Mouse (Mus musculus): Measurements from ENCODE around the gene Nrxn2. TPM values are rescaled to one million over a fixed set of nuclear protein-coding genes. Genes with fewer than 3 reads are reported as not detected.

Gene Nrxn2
- polyA plus RNA-seq, 1 experiment from 2014 or later = 0.98 TPM

DNA sequence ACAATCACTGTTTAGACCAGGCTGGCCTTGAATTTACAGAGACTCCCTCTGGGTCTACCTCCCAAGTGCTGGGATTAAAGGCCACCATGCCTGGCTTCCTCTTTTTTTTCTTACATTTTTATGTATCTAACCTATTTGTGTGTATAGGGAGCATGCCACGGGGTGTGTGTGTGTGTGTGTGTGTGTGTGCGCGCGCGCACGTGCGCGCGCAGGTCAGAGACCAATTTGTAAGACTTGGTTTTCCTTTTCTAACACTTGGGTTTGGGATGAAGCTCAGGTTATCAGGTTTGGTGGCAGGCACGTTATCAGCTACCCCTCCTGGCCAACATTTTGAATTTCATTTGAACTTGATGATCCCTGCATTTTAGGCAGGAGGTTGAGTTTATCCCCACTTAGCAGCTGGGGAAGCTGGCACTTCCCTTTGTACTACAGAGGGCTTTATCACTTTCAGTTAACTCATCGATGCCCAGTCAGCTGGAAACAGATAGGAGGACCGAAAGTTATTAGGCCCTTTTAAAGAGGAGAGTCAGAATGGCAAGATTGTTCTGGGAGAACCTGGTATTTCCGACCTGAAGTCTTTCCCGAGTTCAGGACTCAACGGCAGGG lies 48.9 kb downstream of the Nrxn2 start:
- peaks cover 3% of the 10 kb centered on the region for H3K4me1 ChIP-seq (ENCODE audit: control insufficient read depth, insufficient read depth, low read length)
- H3K27ac ChIP-seq (ENCODE audit: low read length) = no peak overlapping the region
- H3K4me3 ChIP-seq (replicated peaks; ENCODE audit: low read length) = no peak overlapping the region
- 83% methylated on average over 15 of the region's 15 CpGs for WGBS
- H3K9me3 ChIP-seq (replicated peaks; ENCODE audit: control insufficient read depth, low read length) = 0 out of 2 replicates have a peak, but pooled peaks cover 3% of the 10 kb centered on the region
- no peak overlapping the region for H3K4me2 ChIP-seq (ENCODE audit: low read depth, low read length)
- no peak for ATAC-seq (ENCODE audit: insufficient read depth, low FRiP score)
- no peaks in the 10 kb centered on the region for H3K36me3 ChIP-seq (ENCODE audit: control insufficient read depth, insufficient read depth, low read length)
- H3K27me3 ChIP-seq (ENCODE audit: control insufficient read depth, insufficient read depth, low read length) = no peaks in the 10 kb centered on the region
- H3K9ac ChIP-seq (ENCODE audit: low read length) = no peak overlapping the region

GRCm38 (mm10) chr19:6471630-6472029 lies 53.1 kb downstream of the Nrxn2 start:
- Histone ChIP-seq H3K9me3 (replicated peaks; ENCODE audit: control insufficient read depth, low read length) (0 out of 2 replicates have a peak, but pooled peaks cover 3% of the 10 kb centered on the region), H3K27me3 (ENCODE audit: control insufficient read depth, insufficient read depth, low read length) (no peaks in the 10 kb centered on the region), H3K4me2 (ENCODE audit: low read depth, low read length) (no peak overlapping the region), H3K36me3 (ENCODE audit: control insufficient read depth, insufficient read depth, low read length) (no peaks in the 10 kb centered on the region), H3K4me3 (replicated peaks; ENCODE audit: low read length) (no peak overlapping the region), H3K4me1 (ENCODE audit: control insufficient read depth, insufficient read depth, low read length) (peaks cover 8% of the 10 kb centered on the region; the same call in 1 of the 2 replicates), H3K9ac (ENCODE audit: low read length) (no peak overlapping the region), H3K27ac (ENCODE audit: low read length) (no peak overlapping the region)
- WGBS = 74% methylated on average over 5 of the region's 5 CpGs
- no peak for ATAC-seq (ENCODE audit: insufficient read depth, low FRiP score)

DNA sequence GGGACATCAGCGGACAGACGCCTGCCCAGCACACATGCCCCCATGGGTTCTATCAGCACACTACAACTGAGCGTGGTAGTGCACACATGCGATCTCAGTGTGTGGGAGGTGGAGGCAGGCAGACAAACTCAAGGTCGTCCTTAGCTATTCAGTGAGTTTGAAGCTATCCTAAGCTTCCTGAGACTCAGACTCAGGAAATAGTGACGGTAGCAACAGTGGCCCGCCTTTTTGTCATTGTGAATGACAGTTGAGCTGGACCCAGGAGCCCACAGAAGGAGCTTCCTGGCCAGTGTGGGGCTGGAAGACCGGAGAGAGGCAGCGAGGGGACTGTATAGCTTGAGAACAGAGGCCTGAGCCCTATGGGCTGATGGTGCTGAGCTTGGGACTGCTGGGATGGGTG lies 54.3 kb downstream of the Nrxn2 start:
- ATAC-seq (ENCODE audit: insufficient read depth, low FRiP score) = no peak
- Histone ChIP-seq H3K36me3 (ENCODE audit: control insufficient read depth, insufficient read depth, low read length) (no peaks in the 10 kb centered on the region), H3K4me3 (replicated peaks; ENCODE audit: low read length) (no peak overlapping the region), H3K4me2 (ENCODE audit: low read depth, low read length) (no peak overlapping the region), H3K4me1 (ENCODE audit: control insufficient read depth, insufficient read depth, low read length) (peaks cover 8% of the 10 kb centered on the region; the same call in 1 of the 2 replicates), H3K9ac (ENCODE audit: low read length) (no peak overlapping the region), H3K27ac (ENCODE audit: low read length) (no peak overlapping the region), H3K9me3 (replicated peaks; ENCODE audit: control insufficient read depth, low read length) (no peaks in the 10 kb centered on the region), H3K27me3 (ENCODE audit: control insufficient read depth, insufficient read depth, low read length) (no peaks in the 10 kb centered on the region)
- WGBS = 80% methylated on average over 9 of the region's 9 CpGs

GRCm38 (mm10) chr19:6474706-6475105 lies 56.2 kb downstream of the Nrxn2 start:
- no peak for ATAC-seq (ENCODE audit: insufficient read depth, low FRiP score)

GRCm38 (mm10) chr19:6475129-6475528 lies 56.6 kb downstream of the Nrxn2 start:
- WGBS = 44% methylated on average over 5 of the region's 5 CpGs
- Histone ChIP-seq H3K27ac (ENCODE audit: low read length) (no peak overlapping the region), H3K4me3 (replicated peaks; ENCODE audit: low read length) (no peak overlapping the region), H3K9me3 (replicated peaks; ENCODE audit: control insufficient read depth, low read length) (no peaks in the 10 kb centered on the region), H3K9ac (ENCODE audit: low read length) (no peak overlapping the region), H3K4me1 (ENCODE audit: control insufficient read depth, insufficient read depth, low read length) (peaks cover 8% of the 10 kb centered on the region; the same call in 1 of the 2 replicates), H3K36me3 (ENCODE audit: control insufficient read depth, insufficient read depth, low read length) (no peaks in the 10 kb centered on the region), H3K27me3 (ENCODE audit: control insufficient read depth, insufficient read depth, low read length) (no peaks in the 10 kb centered on the region), H3K4me2 (ENCODE audit: low read depth, low read length) (no peak overlapping the region)
- no peak for ATAC-seq (ENCODE audit: insufficient read depth, low FRiP score)

More at GRCm38 (mm10) chr19:6474706-6475105, 56.2 kb downstream of the Nrxn2 start:
- Histone ChIP-seq H3K27ac (ENCODE audit: low read length) (no peak overlapping the region), H3K4me3 (replicated peaks; ENCODE audit: low read length) (no peak overlapping the region), H3K9me3 (replicated peaks; ENCODE audit: control insufficient read depth, low read length) (no peaks in the 10 kb centered on the region), H3K27me3 (ENCODE audit: control insufficient read depth, insufficient read depth, low read length) (no peaks in the 10 kb centered on the region), H3K4me2 (ENCODE audit: low read depth, low read length) (no peak overlapping the region), H3K4me1 (ENCODE audit: control insufficient read depth, insufficient read depth, low read length) (peaks cover 8% of the 10 kb centered on the region; the same call in 1 of the 2 replicates), H3K36me3 (ENCODE audit: control insufficient read depth, insufficient read depth, low read length) (no peaks in the 10 kb centered on the region), H3K9ac (ENCODE audit: low read length) (no peak overlapping the region)
- WGBS = 37% methylated on average over 15 of the region's 15 CpGs

DNA sequence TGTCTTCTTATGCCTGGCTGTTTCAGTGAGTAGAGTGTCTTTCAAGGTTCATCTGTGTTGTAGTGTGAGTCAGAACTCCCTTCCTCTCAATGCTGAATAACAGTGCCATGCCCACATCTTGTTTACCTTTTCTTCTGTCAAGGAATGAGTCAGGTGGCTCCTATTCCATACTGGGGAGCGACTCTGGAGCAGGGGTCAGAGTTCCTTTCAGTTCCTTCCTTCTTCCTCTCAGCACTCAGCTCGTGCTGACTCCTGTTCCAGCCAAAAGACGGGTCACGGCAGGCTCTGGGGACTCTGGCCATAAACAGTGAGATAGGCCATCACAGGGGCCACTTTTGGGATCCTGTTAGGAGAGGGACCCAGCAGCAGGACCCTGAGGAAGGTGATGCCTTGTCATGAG lies 58.5 kb downstream of the Nrxn2 start:
- no peak overlapping the region for H3K4me3 ChIP-seq (replicated peaks; ENCODE audit: low read length)
- no peak overlapping the region for H3K9ac ChIP-seq (ENCODE audit: low read length)
- no peaks in the 10 kb centered on the region for H3K36me3 ChIP-seq (ENCODE audit: control insufficient read depth, insufficient read depth, low read length)
- ATAC-seq (ENCODE audit: insufficient read depth, low FRiP score) = peak; percentile 81; the same call in 1 of the 2 replicates
- no peaks in the 10 kb centered on the region for H3K27me3 ChIP-seq (ENCODE audit: control insufficient read depth, insufficient read depth, low read length)
- no peaks in the 10 kb centered on the region for H3K9me3 ChIP-seq (replicated peaks; ENCODE audit: control insufficient read depth, low read length)
- H3K4me1 ChIP-seq (ENCODE audit: control insufficient read depth, insufficient read depth, low read length) = peaks cover 8% of the 10 kb centered on the region; the same call in 1 of the 2 replicates
- WGBS = 36% methylated on average over 4 of the region's 4 CpGs
- no peak overlapping the region for H3K4me2 ChIP-seq (ENCODE audit: low read depth, low read length)
- H3K27ac ChIP-seq (ENCODE audit: low read length) = peak overlapping the region; percentile 44; the same call in 1 of the 2 replicates

GRCm38 (mm10) chr19:6478566-6478965 lies 60.0 kb downstream of the Nrxn2 start:
- Histone ChIP-seq H3K4me2 (ENCODE audit: low read depth, low read length) (no peak overlapping the region), H3K36me3 (ENCODE audit: control insufficient read depth, insufficient read depth, low read length) (no peaks in the 10 kb centered on the region), H3K9ac (ENCODE audit: low read length) (no peak overlapping the region), H3K4me3 (replicated peaks; ENCODE audit: low read length) (no peak overlapping the region), H3K4me1 (ENCODE audit: control insufficient read depth, insufficient read depth, low read length) (peaks cover 8% of the 10 kb centered on the region; the same call in 1 of the 2 replicates), H3K27me3 (ENCODE audit: control insufficient read depth, insufficient read depth, low read length) (no peaks in the 10 kb centered on the region), H3K9me3 (replicated peaks; ENCODE audit: control insufficient read depth, low read length) (no peaks in the 10 kb centered on the region), H3K27ac (ENCODE audit: low read length) (no peak overlapping the region)
- no peak for ATAC-seq (ENCODE audit: insufficient read depth, low FRiP score)
- 81% methylated on average over 2 of the region's 2 CpGs for WGBS

DNA sequence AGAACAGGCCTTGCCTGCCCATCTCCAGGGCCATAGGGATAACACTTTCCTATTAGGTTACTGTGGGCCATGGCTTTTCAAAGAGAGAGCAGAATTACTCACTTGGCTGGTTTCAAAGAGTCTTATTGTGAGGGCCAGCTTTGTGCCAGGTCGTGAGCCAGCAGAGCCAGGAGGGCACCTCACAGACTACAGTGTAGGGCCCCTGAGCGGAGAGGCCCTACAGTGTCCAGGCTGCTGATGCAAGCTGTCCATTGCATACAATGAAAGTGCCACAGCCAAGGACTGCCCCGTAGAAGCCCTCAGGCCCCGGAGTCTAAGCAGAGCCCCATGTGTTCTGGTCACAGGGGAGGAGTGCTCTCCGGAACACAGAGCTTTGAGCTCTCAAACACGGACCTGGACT lies 64.4 kb downstream of the Nrxn2 start:
- ATAC-seq (ENCODE audit: insufficient read depth, low FRiP score) = no peak

DNA sequence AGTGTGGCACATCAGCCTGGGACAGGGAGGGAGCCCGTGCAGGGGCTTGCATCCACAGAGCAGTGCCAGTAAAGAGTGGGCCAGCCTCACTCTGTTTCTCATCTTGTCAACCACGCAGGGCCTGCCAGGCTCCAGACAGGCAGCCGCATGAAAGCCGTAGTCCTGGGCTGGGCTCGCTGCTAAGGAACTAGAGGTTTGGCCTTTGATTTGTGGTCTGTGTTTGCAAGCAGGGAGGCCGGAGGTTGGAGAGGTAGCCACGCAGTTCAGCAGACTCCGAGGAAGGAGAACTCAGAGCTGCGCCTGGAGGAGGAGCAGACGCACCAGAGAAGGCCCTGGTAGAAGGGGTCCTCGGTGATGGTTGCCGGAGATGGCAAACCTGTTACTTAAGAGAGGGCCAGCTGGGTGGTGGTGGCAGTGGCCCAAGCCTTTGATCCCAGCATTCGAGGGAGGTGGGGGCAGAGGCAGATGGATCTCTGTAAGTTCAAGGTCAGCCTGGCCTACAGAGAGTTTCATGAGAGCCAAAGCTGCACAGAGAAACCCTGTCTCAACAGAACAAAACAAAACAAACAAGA lies 66.6 kb downstream of the Nrxn2 start:
- Histone ChIP-seq H3K4me2 (ENCODE audit: low read depth, low read length) (no peak overlapping the region), H3K9ac (ENCODE audit: low read length) (no peak overlapping the region), H3K9me3 (replicated peaks; ENCODE audit: control insufficient read depth, low read length) (no peaks in the 10 kb centered on the region), H3K27me3 (ENCODE audit: control insufficient read depth, insufficient read depth, low read length) (no peaks in the 10 kb centered on the region), H3K27ac (ENCODE audit: low read length) (no peak overlapping the region), H3K4me3 (replicated peaks; ENCODE audit: low read length) (no peak overlapping the region), H3K36me3 (ENCODE audit: control insufficient read depth, insufficient read depth, low read length) (no peaks in the 10 kb centered on the region), H3K4me1 (ENCODE audit: control insufficient read depth, insufficient read depth, low read length) (0 out of 2 replicates have a peak, but pooled peaks cover 4% of the 10 kb centered on the region)
- no peak for ATAC-seq (ENCODE audit: insufficient read depth, low FRiP score)
- WGBS = 68% methylated on average over 13 of the region's 13 CpGs

More for the DNA sequence above, 64.4 kb downstream of the Nrxn2 start:
- H3K27ac ChIP-seq (ENCODE audit: low read length) = no peak overlapping the region
- H3K9ac ChIP-seq (ENCODE audit: low read length) = no peak overlapping the region
- no peaks in the 10 kb centered on the region for H3K9me3 ChIP-seq (replicated peaks; ENCODE audit: control insufficient read depth, low read length)
- 79% methylated on average over 6 of the region's 6 CpGs for WGBS
- no peaks in the 10 kb centered on the region for H3K4me1 ChIP-seq (ENCODE audit: control insufficient read depth, insufficient read depth, low read length)
- H3K4me3 ChIP-seq (replicated peaks; ENCODE audit: low read length) = no peak overlapping the region
- no peaks in the 10 kb centered on the region for H3K27me3 ChIP-seq (ENCODE audit: control insufficient read depth, insufficient read depth, low read length)
- no peaks in the 10 kb centered on the region for H3K36me3 ChIP-seq (ENCODE audit: control insufficient read depth, insufficient read depth, low read length)
- H3K4me2 ChIP-seq (ENCODE audit: low read depth, low read length) = no peak overlapping the region

Data from stomach, embryonic 16.5 days (tissue).